18 mouse cellular contexts compared by ENCODE assay signal in genomic region chrX:159058931-159059330, GRCm38 (mm10).
DNase-seq lines count a peak whose midpoint lies in the region; ATAC-seq lines count a peak whose summit lies in the region.
"Had no signal": no experiment of that assay in that cellular context is flagged by ENCODE, and none has a peak within 500 bp of the region (broad histone marks: within the 10 kb centered on the region; RNA-seq: fewer than 3 reads in every experiment).

No protein-coding gene starts in this region.

- no peaks in the 10 kb centered on the region for H3K36me3 ChIP-seq in heart, embryonic 11.5 days (ENCODE audit: control insufficient read depth, insufficient read depth, low read length)
- H3K36me3 ChIP-seq: embryonic facial prominence, embryonic 13.5 days; embryonic facial prominence, embryonic 15.5 days; forebrain, embryonic 10.5 days; forebrain, embryonic 12.5 days had no signal

- no peak overlapping the region for H3K4me3 ChIP-seq in heart, embryonic 11.5 days (ENCODE audit: low read depth, low read length)
- H3K4me3 ChIP-seq: embryonic facial prominence, embryonic 13.5 days; embryonic facial prominence, embryonic 15.5 days; erythroblast, embryonic 14.5 days; forebrain, embryonic 10.5 days; forebrain, embryonic 12.5 days had no signal

- no peak overlapping the region for H3K4me2 ChIP-seq in heart, embryonic 11.5 days
- H3K4me2 ChIP-seq: embryonic facial prominence, embryonic 13.5 days; embryonic facial prominence, embryonic 15.5 days; forebrain, embryonic 12.5 days had no signal

- ATAC-seq in cerebellum, adult (ENCODE audit: insufficient number of reproducible peaks, low FRiP score, low TSS enrichment) = no peak
- no peak for ATAC-seq in heart, embryonic 11.5 days (replicated peaks; ENCODE audit: insufficient number of reproducible peaks, low FRiP score, low TSS enrichment)
- ATAC-seq: forebrain, embryonic 14.5 days; forebrain, embryonic 16.5 days had no signal

- H3K9me3 ChIP-seq in heart, embryonic 11.5 days (replicated peaks; ENCODE audit: control insufficient read depth, low read length) = no peaks in the 10 kb centered on the region
- H3K9me3 ChIP-seq: embryonic facial prominence, embryonic 13.5 days; embryonic facial prominence, embryonic 15.5 days; forebrain, embryonic 10.5 days; forebrain, embryonic 12.5 days had no signal

- DNase-seq in cerebellum, adult 11-12 months = peak; percentile 27
- DNase-seq in cerebellum, adult 9-10 months = peak; percentile 52
- DNase-seq in cerebellum, postnatal 4 days (ENCODE audit: low spot score in 2 of 2) = no peak
- DNase-seq in cerebellum, adult 9-11 months = peak; percentile 34
- DNase-seq in gastrocnemius, postnatal 10 days = no peak
- DNase-seq: adrenal gland, adult 2 months; adrenal gland, postnatal 10 days; adrenal gland, postnatal 25 days; embryo, embryonic 11 days had no signal

- no peak overlapping the region for H3K9ac ChIP-seq in heart, embryonic 11.5 days (ENCODE audit: low read depth, low read length)
- H3K9ac ChIP-seq: embryonic facial prominence, embryonic 13.5 days; embryonic facial prominence, embryonic 15.5 days; forebrain, embryonic 12.5 days had no signal

- no peaks in the 10 kb centered on the region for H3K4me1 ChIP-seq in heart, embryonic 11.5 days (ENCODE audit: control insufficient read depth, insufficient read depth, low read length)
- H3K4me1 ChIP-seq: embryonic facial prominence, embryonic 13.5 days; embryonic facial prominence, embryonic 15.5 days; forebrain, embryonic 10.5 days; forebrain, embryonic 12.5 days had no signal

- no peak overlapping the region for H3K27ac ChIP-seq in heart, embryonic 11.5 days (ENCODE audit: low read depth, low read length)
- H3K27ac ChIP-seq: embryonic facial prominence, embryonic 13.5 days; embryonic facial prominence, embryonic 15.5 days; forebrain, embryonic 10.5 days; forebrain, embryonic 12.5 days had no signal

- H3K27me3 ChIP-seq in heart, embryonic 11.5 days (ENCODE audit: control insufficient read depth, insufficient read depth, low read length) = no peaks in the 10 kb centered on the region
- H3K27me3 ChIP-seq: embryonic facial prominence, embryonic 15.5 days; forebrain, embryonic 12.5 days had no signal

Comparison
In these comparisons a context has a peak if more than half of its experiments do, and no peak if none do; other contexts are left out.
1. DNase-seq: peak in cerebellum, adult 11-12 months (single experiment), cerebellum, adult 9-10 months (single experiment) and cerebellum, adult 9-11 months (single experiment); none in cerebellum, postnatal 4 days (0 of 2) and gastrocnemius, postnatal 10 days (single experiment).